Mouse (Mus musculus) layer of hippocampus, adult 2 months (tissue): ENCODE data around the gene Hlcs. TPM values are rescaled to one million over a fixed set of nuclear protein-coding genes. Genes with fewer than 3 reads are reported as not detected.

Experiments used
- DNase-seq, 2 experiments: peaks; one replicate each; pipeline ENCODE4 v3.0.0; 2022; ENCODE audit warnings: low spot score in 2 of 2
- H3K27ac ChIP-seq: fragments of 200-600 bp; 2 replicates; pipeline ENCODE4 v1.8.1; 2022
- H3K4me3 ChIP-seq: fragments of 200-600 bp; 2 replicates; pipeline ENCODE4 v1.8.1; 2022; ENCODE audit warnings: mild to moderate bottlenecking
- CTCF ChIP-seq: fragments of 200-600 bp; conservative IDR thresholded peaks from 2 replicates; pipeline ENCODE4 v1.8.1; 2022; ENCODE audit warnings: antibody characterized with exemption, mild to moderate bottlenecking, moderate library complexity
- microRNA-seq, 2 experiments: library from miRNA; unstranded; fragments of <30 nt; microRNA quantifications; one replicate each; pipeline ENCODE4 v1.2.0; 2021
- total RNA-seq, 2 experiments: library from RNA; stranded (reverse); gene quantifications; 2 replicates each; pipeline ENCODE4 v1.2.3; 2021

Gene Hlcs
- total RNA-seq, 2 experiments from 2014 or later = 14.0 to 15.2 TPM

- Histone ChIP-seq H3K4me3 (no peak overlapping the region), H3K27ac (no peak overlapping the region)
- no peak for DNase-seq
- TF ChIP-seq CTCF = no peak
These were observed 229.4 kb downstream of the Hlcs start for GRCm38 (mm10) chr16:94083848-94084525.

DNA sequence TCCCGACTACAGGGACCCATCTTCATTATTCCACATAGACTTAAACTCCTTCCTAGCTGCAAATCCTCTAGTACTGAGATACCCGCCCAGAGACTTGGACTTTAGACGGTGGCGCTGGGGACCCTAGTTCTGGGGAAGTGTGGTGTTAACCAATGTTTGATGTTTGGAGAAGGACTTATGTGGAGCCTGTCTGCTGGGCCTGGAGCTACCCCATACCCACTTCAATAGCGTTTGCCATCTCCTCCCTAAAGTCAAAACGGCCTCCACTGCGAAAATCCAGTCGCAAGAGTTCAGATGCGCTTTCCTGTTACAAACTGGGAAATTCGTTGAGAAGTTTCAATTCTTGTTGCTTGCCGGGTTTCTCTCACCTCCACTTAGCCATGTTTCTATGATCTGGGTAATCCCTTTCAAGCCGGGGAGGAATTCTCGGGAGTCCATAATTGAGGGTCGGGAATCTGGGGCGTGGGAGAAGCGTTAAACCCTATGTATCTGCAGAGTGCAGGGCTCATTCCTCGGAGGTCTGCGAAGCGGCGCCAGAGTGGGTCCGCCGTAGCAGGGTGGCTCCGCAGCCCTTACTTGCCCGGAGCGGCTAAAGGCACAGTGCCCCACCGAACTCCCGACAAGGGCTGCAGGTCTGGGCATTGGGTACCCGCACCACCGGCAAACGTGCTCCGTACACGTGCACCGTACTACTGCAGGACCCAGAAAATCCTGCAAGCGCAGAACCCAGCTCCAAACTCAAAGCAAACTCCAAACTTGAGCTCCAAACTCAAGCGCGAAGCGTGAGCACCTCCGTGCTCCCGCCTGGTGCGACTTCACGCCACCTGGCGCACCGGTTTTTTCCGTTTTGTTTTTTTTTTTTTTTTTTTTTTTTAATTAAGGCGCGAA is 230.2 kb downstream of the Hlcs start:
- H3K4me3 ChIP-seq = no peak overlapping the region
- TF ChIP-seq CTCF = no peak
- H3K27ac ChIP-seq = no peak overlapping the region
- DNase-seq = no peak

DNA sequence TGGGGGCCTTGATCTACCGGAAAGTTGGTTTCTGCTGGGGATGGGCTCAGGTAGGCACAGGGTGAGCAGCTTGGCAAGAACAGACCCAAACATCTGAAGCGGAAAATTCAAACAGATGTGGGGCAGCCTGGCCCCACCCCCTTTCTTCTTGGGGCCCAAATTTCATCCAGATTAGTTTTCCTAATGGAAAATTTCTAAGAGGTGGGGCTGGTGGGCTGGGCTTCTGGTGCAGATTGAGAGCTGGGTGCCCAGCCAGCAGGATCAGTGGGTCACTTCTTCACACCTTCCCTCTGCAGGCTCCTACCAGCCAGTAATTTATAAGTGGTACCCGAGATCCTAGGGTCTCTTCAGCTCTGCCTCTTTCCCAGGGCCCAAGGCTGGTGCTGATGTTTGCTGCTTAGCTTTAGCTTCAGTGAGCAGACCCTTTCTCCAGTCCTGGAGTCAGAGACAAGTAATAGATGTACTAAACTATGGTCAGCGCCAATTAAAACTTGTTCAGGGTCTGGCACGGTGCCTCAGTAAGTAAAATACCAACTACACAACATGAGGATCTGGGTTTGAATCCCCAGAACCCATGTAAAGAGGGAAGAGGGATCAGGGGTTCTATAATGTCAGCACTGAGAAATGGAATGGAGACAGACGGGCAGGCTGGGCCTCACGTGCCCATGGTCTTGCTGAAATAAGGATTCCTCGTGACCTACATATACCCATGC is 231.2 kb downstream of the Hlcs start:
- no peak overlapping the region for H3K4me3 ChIP-seq
- H3K27ac ChIP-seq = no peak overlapping the region
- TF ChIP-seq CTCF = no peak
- no peak for DNase-seq

DNA sequence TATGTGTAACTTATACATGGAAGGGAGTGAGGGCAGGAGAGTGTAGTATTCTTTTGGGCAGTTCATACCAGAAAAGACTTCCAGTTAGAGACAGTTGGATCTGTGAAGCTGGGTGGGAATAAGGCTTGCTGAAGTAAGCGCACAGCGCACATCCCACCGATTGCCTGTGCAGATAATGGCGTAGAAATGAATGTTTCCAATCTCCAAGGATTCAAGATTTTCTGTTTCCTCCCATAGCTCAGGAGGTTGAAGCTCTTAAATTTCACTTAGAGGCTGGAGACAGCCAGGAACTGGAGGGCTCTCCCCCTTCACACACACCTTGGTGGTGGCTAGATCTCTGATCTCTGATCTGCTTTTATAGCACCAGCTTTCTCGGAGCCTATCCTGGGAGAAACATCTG is 231.8 kb downstream of the Hlcs start:
- no peak overlapping the region for H3K4me3 ChIP-seq
- no peak overlapping the region for H3K27ac ChIP-seq
- DNase-seq = no peak
- no peak for TF ChIP-seq CTCF

DNA sequence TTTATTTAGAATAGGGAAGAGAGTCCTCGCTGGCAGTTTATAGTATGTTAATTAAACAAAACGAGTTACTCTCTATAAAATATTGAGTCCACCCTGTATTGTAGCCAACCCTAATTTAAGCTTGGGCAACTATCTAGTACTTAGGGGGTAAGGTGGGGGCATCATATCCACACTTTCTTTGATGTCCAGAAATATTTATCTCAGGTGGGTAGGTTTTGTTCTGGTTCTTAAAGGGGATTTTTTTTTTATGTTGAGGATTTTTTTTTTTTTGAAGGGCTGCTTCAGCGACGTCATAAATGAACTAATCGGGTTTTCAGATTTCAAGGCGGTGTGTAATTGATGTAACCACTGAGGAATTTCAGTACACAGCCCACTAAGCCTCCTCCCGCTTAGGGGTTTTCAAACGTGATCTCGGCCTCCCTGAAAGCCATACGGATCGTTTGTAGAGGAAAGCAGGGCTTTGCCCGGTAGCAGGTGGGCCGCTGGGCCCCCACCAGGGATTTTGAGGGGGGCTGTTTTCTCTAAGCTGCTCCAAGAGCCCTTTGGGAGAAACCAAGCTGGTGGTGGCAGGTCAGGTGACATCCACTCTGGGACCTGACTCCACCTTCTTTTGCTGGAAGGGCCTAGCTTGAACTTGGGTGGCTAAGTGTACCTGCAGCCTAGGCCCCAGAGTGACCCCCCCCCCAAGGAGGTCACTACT is 233.4 kb downstream of the Hlcs start:
- no peak overlapping the region for H3K27ac ChIP-seq
- no peak for TF ChIP-seq CTCF

GRCm38 (mm10) chr16:94079075-94079855 is 234.1 kb downstream of the Hlcs start:
- no peak for TF ChIP-seq CTCF
- no peak overlapping the region for H3K4me3 ChIP-seq

More for the DNA sequence above, 233.4 kb downstream of the Hlcs start:
- no peak overlapping the region for H3K4me3 ChIP-seq
- no peak for DNase-seq

More at GRCm38 (mm10) chr16:94079075-94079855, 234.1 kb downstream of the Hlcs start:
- H3K27ac ChIP-seq = no peak overlapping the region
- DNase-seq = no peak

Small RNAs within 50 kb of the gene (microRNA-seq; reads per million reads assigned to microRNA genes)
- gene Gm23062 = 0 reads per million in 2 experiments

Other genes with a start within 250 kb of the Hlcs start
- under 1 TPM; 0.28 to 0.64 TPM for gene Sim2, start 228.6 kb downstream of the Hlcs start, total RNA-seq
- under 1 TPM in 1 of 2 experiments, not detected in 1; 0.29 TPM for gene Ripply3, start 14.8 kb upstream of the Hlcs start, total RNA-seq
- gene Ttc3, start 57.0 kb upstream of the Hlcs start, total RNA-seq = 100 to 1,000 TPM; 794 to 837 TPM
- gene Pigp, start 58.3 kb upstream of the Hlcs start, total RNA-seq = 10 to 100 TPM; 39.8 to 42.8 TPM
- 10 to 100 TPM; 30.7 to 35.2 TPM for gene Vps26c, start 213.3 kb upstream of the Hlcs start, total RNA-seq